Mouse (Mus musculus): Measurements from ENCODE around the gene Ildr2.

DNA sequence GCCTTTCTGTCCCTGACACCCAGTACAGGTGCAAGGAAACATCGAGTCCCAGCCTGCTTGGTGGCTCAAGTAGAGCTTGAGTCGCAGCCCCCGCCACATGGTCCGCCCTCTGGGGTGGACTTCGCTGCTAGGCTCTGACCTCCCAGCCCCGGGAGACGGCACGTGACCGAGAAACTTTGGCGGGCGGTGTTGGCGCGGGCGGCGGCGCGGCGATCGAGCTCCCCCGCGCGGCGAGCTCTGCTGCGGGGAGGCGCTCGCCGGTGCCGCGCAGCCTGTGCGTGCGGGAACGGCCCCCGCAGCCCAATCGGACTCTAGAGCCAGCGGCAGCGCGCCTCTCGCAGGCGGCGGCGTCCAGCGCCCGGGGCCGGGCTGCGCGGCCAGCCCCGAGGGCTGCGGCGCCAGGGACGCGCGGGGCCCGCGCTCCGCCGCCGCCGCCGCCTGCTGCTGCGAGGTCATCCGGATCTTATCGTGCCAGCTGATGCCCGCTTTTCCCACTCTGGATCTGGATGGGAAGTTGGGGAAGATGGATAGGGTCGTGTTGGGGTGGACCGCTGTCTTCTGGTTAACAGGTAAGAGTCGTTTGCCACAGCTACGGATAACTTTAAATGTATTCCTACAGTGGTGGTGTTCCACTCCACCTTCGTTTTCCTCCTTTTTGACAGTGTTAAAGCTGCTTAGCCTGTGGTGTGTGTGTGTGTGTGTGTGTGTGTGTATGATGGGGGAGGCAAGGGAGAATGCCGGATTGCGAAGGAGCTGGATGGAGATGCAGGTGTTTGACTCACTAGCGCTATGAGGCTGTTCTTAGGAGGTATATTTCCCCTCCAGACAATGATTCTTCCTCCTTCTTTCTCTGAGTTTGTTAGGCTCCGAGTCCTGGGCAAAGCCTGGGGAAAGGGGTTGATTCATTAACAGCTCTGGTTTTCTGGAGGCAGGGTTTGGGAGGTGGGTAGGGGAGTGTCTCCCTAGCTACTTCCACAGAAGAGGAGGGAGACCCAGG, at the start of gene Ildr2:
- TF ChIP-seq MXI1 (IDR thresholded peaks at IDR 0.05; ENCODE audit: low read depth, low read length) (no peak), CTCF (conservative IDR thresholded peaks at IDR 0.05 in 1 of 2, IDR thresholded peaks at IDR 0.05 in 1 of 2; ENCODE audit: low read depth in 2 of 2, low read length in 2 of 2) (no peak), TCF12 (IDR thresholded peaks at IDR 0.05; ENCODE audit: low read depth, low read length) (no peak), JUN (IDR thresholded peaks at IDR 0.05; ENCODE audit: insufficient read depth, low read depth, low read length) (no peak), EP300 (IDR thresholded peaks at IDR 0.05; ENCODE audit: low read length) (no peak), RCOR1 (conservative IDR thresholded peaks at IDR 0.05; ENCODE audit: low read depth, low read length) (no peak)

Data from CH12.LX (cell line).